Mouse (Mus musculus) heart, adult 2 months (tissue): ENCODE measurements at regions not wholly inside any gene's neighbourhood (a gene's known extent, or its start where the extent isn't known, plus 50 kb on each side); places are given as distances from the start of the nearest gene placed in this dataset.

ENCODE experiments used
- DNase-seq, 2 experiments: peaks; one replicate each; pipeline ENCODE4 v3.0.0; 2021
- H3K27ac ChIP-seq: fragments of 200-600 bp; 2 replicates; pipeline ENCODE4 v1.8.1; 2022
- H3K27me3 ChIP-seq: fragments of 200-500 bp; 2 replicates; pipeline ENCODE4 v1.6.1; 2012; ENCODE audit warnings: mild to moderate bottlenecking, low read length, inconsistent platforms, mixed read lengths; ENCODE audit not compliant: control insufficient read depth, insufficient read depth
- H3K36me3 ChIP-seq: fragments of 200-500 bp; 2 replicates; pipeline ENCODE4 v1.6.1; 2012; ENCODE audit warnings: low read length, inconsistent platforms; ENCODE audit not compliant: control insufficient read depth, insufficient read depth
- H3K4me1 ChIP-seq: fragments of 200-500 bp; 2 replicates; pipeline ENCODE4 v1.6.1; 2011; ENCODE audit warnings: low read length; ENCODE audit not compliant: control insufficient read depth, insufficient read depth
- H3K4me3 ChIP-seq: fragments of 200-600 bp; 2 replicates; pipeline ENCODE4 v1.8.1; 2022
- H3K79me2 ChIP-seq: fragments of 200-500 bp; replicated peaks from 2 replicates; pipeline ENCODE4 v1.6.1; 2012; ENCODE audit warnings: mild to moderate bottlenecking, inconsistent platforms, low read length, moderate library complexity, mixed read lengths; ENCODE audit not compliant: control insufficient read depth, insufficient read depth
- H3K9ac ChIP-seq: fragments of 200-500 bp; 2 replicates; pipeline ENCODE4 v1.6.1; 2012; ENCODE audit warnings: low read depth, mild to moderate bottlenecking, control low read depth, inconsistent platforms, low read length, mixed read lengths
- CTCF ChIP-seq: fragments of 200-600 bp; IDR thresholded peaks from 2 replicates; pipeline ENCODE4 v1.8.1; 2022; ENCODE audit warnings: antibody characterized with exemption, mild to moderate bottlenecking, moderate library complexity
- EP300 ChIP-seq: fragments of 200-500 bp; IDR thresholded peaks from 2 replicates; pipeline ENCODE4 v1.6.1; 2011; ENCODE audit warnings: low read depth, low read length, control low read depth; ENCODE audit not compliant: insufficient read depth
- POLR2A ChIP-seq: fragments of 200-500 bp; IDR thresholded peaks from 2 replicates; pipeline ENCODE4 v1.6.1; 2011; ENCODE audit warnings: mild to moderate bottlenecking, low read depth, low read length, control low read depth; ENCODE audit not compliant: insufficient read depth
- WGBS: fragments of 180-500 bp; shearing (Covaris S2); methylation state at CpG from one replicate; pipeline ENCODE4 v1.1.7; 2018; 5-methylcytosine and 5-hydroxymethylcytosine counted together
- intact Hi-C: fragments of 180-260 bp; cut with DNase I; formaldehyde crosslinking; loops from one replicate; pipeline ENCODE4 v1.15.1; 2025

DNA sequence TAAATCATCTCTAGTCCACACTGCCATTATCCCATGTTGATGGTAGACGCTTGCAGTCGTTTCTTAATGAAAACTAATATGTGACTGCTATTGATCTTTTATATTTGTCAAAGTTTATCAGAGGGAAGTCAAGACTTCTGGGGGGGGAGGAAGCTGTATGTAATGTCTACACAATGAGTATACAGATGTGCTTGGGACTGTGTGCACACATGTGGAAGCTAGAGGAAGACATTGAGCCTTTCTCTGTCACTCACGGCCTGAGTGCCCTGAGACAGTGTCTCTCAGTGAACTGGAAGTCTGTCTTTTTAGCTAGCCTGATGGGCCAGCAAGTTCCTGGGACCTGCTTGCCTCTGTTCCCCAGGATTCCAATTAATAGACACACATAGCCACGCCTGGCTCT is 366.7 kb upstream of the Gm26657 start:
- DNase-seq, result no peak
- no peaks in the 10 kb centered on the region for H3K79me2 ChIP-seq
- no peak overlapping the region for H3K4me3 ChIP-seq
- intact Hi-C loops, result no loop called here
- no peaks in the 10 kb centered on the region for H3K27me3 ChIP-seq
- WGBS, result 90% methylated on average over 4 of the region's 4 CpGs
- H3K9ac ChIP-seq, result no peak overlapping the region
- no peak overlapping the region for H3K27ac ChIP-seq
- H3K4me1 ChIP-seq, result no peaks in the 10 kb centered on the region
- TF ChIP-seq CTCF, result no peak
- no peak for TF ChIP-seq POLR2A
- TF ChIP-seq EP300, result no peak
- H3K36me3 ChIP-seq, result no peaks in the 10 kb centered on the region

DNA sequence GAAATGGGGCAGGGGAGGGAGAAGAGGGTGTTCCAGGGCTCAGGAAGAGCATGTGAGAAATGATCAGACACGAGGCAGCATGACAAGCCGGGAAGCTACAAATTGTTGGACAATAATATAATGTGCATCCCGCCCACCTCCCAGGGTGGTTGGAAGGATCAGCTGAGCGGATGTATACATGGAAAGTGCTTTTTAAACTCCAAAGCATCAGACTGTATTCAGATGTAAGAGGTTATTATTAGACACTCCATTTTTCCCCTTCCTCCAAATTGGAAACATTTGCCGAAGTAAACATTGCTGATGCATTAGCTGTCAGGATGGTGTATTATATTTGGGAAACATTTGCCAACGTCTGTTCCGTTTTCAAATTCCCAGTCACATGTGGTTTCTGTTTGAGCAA is 367.2 kb upstream of the Gm26657 start:
- Histone ChIP-seq H3K27ac (no peak overlapping the region), H3K9ac (no peak overlapping the region), H3K4me1 (no peaks in the 10 kb centered on the region), H3K27me3 (no peaks in the 10 kb centered on the region), H3K36me3 (no peaks in the 10 kb centered on the region), H3K4me3 (no peak overlapping the region), H3K79me2 (no peaks in the 10 kb centered on the region)
- TF ChIP-seq EP300, result no peak
- no peak for TF ChIP-seq CTCF
- TF ChIP-seq POLR2A, result no peak
- no peak for DNase-seq
- intact Hi-C loops, result no loop called here
- WGBS, result 77% methylated on average over 7 of the region's 7 CpGs

DNA sequence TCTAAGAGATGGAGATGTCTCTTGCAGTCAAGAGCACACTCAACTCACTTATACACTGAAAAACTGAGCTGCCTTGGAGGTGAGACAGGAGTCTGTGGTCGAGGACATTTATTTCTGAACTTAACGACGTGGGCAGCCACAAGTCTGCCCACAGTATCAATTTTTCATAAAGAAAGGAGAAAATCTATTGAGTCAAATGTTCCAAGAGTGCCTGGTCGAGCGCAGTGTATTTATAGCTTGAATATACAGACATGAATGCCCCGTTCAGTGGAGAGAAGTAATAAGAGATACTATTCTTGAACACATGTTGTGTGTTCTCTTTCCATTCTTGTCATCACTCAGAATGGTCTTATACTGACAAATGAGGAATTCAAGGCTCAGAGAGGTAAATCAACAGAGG is 375.3 kb upstream of the Gm26657 start:
- H3K27me3 ChIP-seq, result no peaks in the 10 kb centered on the region
- H3K4me3 ChIP-seq, result no peak overlapping the region
- TF ChIP-seq CTCF (no peak), POLR2A (no peak), EP300 (no peak)
- no peak overlapping the region for H3K9ac ChIP-seq
- no peaks in the 10 kb centered on the region for H3K4me1 ChIP-seq
- H3K36me3 ChIP-seq, result no peaks in the 10 kb centered on the region
- WGBS, result 67% methylated on average over 6 of the region's 6 CpGs
- intact Hi-C loops, result loop anchor here (5.0 to 10.0 kb wide), 2 partner anchors 320 to 837 kb away; no protein-coding TSS in a partner anchor
- DNase-seq, result no peak
- no peak overlapping the region for H3K27ac ChIP-seq
- H3K79me2 ChIP-seq, result no peaks in the 10 kb centered on the region

DNA sequence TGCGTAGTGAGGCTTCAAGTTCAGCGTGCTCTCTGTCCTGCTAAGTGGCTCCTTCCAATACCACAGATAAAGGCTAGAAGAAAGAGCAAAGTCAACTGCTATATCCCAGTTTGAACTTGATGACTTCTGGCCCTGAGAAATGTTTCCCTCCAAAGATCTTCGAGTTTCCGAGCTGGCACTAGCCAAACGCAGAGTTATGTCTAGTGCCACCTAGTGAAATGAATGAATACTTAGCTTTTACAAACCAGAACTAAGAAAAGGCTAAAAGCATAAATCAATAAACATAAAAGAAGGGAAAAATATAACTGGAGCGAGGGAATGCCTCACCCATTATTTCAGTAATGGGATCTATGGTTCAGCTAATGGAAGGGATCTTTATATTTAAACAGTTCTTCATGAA is 377.7 kb upstream of the Gm26657 start:
- no peak for DNase-seq
- Histone ChIP-seq H3K79me2 (no peaks in the 10 kb centered on the region), H3K4me1 (no peaks in the 10 kb centered on the region), H3K36me3 (no peaks in the 10 kb centered on the region), H3K27me3 (no peaks in the 10 kb centered on the region), H3K9ac (no peak overlapping the region), H3K27ac (no peak overlapping the region), H3K4me3 (no peak overlapping the region)
- 32% methylated on average over 6 of the region's 6 CpGs for WGBS
- TF ChIP-seq CTCF (peak; percentile 73), EP300 (no peak), POLR2A (no peak)
- intact Hi-C loops, result loop anchor here (2.0 to 10.0 kb wide), 3 partner anchors 323 to 847 kb away; no protein-coding TSS in a partner anchor

DNA sequence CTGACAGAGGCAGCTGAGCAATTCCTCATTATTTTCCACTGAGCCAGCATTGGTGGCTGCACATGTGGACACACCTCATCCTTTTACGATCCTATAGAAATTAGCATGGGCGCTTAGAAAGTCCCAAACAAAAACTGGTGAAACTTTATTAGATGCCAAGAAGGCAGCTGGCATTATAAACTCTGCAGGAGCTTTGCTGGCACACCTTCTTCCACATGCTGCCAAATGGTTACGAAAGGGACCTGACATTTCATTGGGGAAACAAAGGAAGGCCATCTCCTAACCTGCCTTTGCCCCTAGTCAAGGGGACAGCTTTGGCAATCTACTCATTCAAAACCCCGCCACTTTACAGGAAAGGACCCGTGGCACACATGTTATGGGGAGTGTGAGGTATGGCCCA is 390.7 kb upstream of the Gm26657 start:
- 86% methylated on average over 5 of the region's 5 CpGs for WGBS
- Histone ChIP-seq H3K4me1 (peaks cover 4% of the 10 kb centered on the region), H3K36me3 (no peaks in the 10 kb centered on the region), H3K79me2 (no peaks in the 10 kb centered on the region), H3K27ac (no peak overlapping the region), H3K4me3 (no peak overlapping the region), H3K27me3 (no peaks in the 10 kb centered on the region), H3K9ac (no peak overlapping the region)
- peak in 1 of 2 experiments; percentile 20 for DNase-seq
- no peak for TF ChIP-seq POLR2A
- TF ChIP-seq CTCF, result no peak
- no peak for TF ChIP-seq EP300
- intact Hi-C loops, result no loop called here

DNA sequence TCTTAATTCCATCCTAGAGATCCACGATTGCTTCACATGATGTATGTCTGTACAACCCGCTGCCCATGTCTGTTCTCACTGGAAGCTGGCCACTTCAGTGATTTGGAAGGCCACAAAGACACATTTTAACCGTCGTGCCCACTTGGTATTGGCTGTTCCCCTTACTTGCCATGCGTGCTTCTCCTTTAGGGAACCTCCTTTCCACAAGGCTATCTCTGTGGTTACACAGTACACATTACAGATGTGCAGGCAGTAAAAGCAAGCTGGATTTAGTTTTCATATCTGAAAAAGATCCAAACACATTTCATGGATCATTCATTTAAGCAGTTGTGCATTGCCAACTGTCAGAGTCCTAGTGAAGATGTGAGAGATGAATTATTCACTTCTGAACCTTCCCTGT is 414.7 kb upstream of the Gm26657 start:
- WGBS, result 88% methylated on average over 5 of the region's 5 CpGs
- H3K79me2 ChIP-seq, result no peaks in the 10 kb centered on the region
- TF ChIP-seq POLR2A (no peak), CTCF (no peak), EP300 (no peak)
- H3K4me3 ChIP-seq, result no peak overlapping the region
- H3K27ac ChIP-seq, result no peak overlapping the region
- no peak overlapping the region for H3K9ac ChIP-seq
- no peaks in the 10 kb centered on the region for H3K27me3 ChIP-seq
- no peaks in the 10 kb centered on the region for H3K4me1 ChIP-seq
- no peak for DNase-seq
- intact Hi-C loops, result no loop called here
- H3K36me3 ChIP-seq, result no peaks in the 10 kb centered on the region

DNA sequence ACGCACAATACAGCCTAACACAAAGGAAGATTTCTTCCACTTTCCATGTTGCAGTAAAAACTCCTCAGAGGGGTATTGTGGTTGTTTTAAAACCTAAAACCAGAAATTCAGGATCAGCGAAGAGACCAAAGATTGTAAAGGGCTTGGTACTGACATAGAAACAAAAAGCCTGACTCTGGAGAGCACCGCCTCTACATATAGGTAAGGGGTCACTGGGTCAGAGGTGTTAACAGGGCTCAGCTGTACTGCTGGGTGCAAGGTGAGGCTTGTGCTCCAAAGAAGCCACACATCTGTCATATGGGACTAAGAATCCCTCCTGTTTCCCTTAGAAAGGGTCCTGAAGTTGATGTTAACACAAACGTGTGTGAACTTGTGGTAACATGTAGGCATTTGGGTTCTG is 420.7 kb upstream of the Gm26657 start:
- intact Hi-C loops, result no loop called here
- TF ChIP-seq POLR2A (no peak), EP300 (no peak), CTCF (no peak)
- no peak for DNase-seq
- H3K36me3 ChIP-seq, result no peaks in the 10 kb centered on the region
- no peaks in the 10 kb centered on the region for H3K4me1 ChIP-seq
- no peak overlapping the region for H3K4me3 ChIP-seq
- no peak overlapping the region for H3K9ac ChIP-seq
- H3K27me3 ChIP-seq, result no peaks in the 10 kb centered on the region
- H3K27ac ChIP-seq, result no peak overlapping the region
- WGBS, result 88% methylated on average over 4 of the region's 4 CpGs
- H3K79me2 ChIP-seq, result no peaks in the 10 kb centered on the region
